Mouse (Mus musculus) brain, adult 2 months (tissue): ENCODE data around the gene Olfr730.

ENCODE experiments used
- DNase-seq: peaks from one replicate; pipeline ENCODE4 v3.0.0; 2011; ENCODE audit warnings: low read depth, low spot score

Gene Olfr730

DNA sequence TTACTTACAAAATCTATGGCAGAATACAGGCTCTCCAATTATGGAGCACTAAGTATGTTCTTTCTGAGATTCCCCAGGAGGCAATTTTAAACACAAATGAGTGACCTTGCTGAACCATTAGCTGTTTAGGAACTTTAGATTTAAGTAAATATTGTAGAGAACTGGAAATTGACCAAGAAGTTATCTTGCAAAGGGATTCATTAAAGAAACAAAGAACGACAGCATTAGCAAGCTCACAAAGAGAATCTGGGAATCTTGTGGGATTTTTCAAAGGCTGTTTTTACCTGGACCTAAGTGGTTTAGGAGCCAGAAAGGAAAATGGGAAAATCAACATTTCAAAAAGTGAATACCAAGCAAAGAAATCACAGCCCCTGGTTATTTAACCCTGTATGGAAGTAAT lies at the start of gene Olfr730:
TSS of gene Olfr730 (minus strand) at position 101 of the 400 bp plus-strand sequence.
- DNase-seq: peak; percentile 0

DNA sequence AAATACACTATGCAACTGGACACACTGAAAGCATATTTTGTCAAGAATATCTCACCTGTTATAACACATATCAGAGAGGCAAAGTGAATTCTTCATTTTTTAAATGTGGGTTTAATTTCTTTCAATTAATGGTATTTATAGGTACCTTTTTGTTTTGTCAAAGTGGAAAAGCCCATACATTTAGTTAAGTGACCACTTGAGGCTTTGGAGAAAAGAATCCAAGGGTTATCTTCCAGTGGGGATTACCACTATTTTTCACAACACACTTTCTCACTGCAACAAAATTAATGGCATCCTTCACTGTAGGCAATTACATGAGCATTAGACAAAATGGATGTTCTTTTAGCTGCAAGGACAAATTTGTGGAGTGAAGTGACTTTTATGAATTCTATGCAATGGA lies 35.2 kb downstream of the Olfr730 start, which contains the start of gene Olfr729:
TSS of gene Olfr729 (minus strand) at position 101 of the 400 bp plus-strand sequence.
- no peak for DNase-seq

DNA sequence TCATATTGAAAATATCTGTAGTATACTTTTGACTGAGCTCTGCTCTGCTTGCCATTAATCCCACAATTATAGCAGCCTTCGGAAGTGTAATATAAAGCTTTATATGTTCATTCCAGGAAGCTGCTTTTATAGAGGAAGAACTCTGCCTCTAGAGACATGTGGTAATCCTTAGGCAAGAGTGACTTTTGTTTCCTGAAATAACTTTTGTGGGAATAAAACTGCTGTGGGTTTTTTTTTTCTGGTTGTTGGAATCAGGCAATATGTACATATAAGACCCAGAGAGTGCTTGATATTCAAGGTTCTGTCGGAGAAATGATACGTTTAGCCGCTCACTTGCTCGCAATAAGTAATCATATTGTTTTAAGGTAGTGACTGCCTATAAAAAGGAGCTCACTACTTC lies 45.4 kb downstream of the Olfr730 start, which contains the start of gene Olfr728:
TSS of gene Olfr728 (minus strand) at position 101 of the 400 bp plus-strand sequence.
- no peak for DNase-seq
